Mouse (Mus musculus) urinary bladder, postnatal 10 days (tissue): ENCODE measurements at regions not wholly inside any gene's neighbourhood (a gene's known extent, or its start where the extent isn't known, plus 50 kb on each side); places are given as distances from the start of the nearest gene placed in this dataset.

ENCODE experiments used
- DNase-seq: peaks from one replicate; pipeline ENCODE4 v3.0.0; 2022; ENCODE audit warnings: low spot score

DNA sequence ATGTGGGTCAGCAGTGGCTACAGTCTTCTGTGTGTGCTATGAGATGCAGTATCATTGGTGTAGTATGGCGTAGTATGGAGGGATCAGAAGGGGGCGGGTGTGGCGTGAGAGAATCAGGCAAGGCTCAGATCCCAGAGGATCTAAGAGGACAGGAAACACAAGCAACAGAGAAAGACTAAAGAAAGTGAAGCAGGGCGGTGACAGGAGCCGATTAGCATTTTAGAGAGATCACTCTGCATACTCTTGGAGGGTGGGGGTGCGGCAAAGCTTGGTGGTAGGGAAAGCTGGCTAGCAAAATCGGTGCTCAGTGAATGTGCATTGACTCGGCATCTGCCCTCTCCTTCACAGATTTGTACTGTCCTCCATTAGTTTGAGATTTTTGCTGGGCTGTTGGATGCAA, 93.1 kb upstream of the Mphosph6 start:
- DNase-seq, result no peak

DNA sequence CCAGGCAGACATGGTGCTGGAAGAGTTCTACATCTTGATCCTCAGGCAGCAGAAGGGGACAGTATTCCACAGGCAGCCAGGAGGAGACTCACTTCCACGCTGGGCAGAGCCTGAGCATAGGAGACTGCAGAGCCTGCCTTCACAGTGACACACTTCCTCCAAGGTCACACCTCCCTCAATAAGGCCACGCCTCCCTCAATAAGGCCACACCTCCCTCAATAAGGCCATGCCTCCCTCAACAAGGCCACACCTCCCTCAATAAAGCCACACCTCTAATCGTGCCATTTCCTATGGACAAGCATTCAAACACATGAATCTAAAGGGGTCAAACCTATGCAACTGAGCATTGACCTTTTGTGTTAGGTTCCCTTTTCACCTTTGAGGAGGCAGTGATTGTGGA, 88.5 kb upstream of the Mphosph6 start:
- no peak for DNase-seq

DNA sequence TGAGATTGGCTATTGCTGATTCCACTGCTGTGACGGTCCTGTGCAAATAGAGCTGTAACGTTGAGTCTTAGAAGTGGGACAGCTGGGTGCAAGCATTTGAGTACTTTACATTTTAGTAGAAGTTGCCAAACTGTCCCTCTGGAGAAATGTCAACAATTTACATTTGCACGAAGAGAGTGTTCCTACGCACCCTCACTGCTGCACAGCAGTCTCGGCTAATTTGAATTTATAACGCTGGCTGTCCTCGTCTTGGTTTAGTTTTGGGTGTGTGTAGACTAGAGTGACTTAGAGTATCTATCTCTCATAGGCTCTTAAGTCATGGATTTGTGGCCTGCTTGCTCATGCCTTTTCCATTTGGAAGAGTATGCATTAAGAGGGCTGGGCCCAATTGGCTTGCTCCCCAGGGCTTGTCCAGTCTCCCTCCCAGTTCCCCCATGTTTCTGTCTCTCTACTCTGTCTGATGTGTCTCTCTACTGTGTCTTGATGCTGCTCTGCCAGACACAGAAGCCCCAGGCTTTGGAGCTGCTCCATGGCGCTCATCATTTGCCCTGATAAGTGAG, 79.8 kb upstream of the Mphosph6 start:
- DNase-seq, result no peak

DNA sequence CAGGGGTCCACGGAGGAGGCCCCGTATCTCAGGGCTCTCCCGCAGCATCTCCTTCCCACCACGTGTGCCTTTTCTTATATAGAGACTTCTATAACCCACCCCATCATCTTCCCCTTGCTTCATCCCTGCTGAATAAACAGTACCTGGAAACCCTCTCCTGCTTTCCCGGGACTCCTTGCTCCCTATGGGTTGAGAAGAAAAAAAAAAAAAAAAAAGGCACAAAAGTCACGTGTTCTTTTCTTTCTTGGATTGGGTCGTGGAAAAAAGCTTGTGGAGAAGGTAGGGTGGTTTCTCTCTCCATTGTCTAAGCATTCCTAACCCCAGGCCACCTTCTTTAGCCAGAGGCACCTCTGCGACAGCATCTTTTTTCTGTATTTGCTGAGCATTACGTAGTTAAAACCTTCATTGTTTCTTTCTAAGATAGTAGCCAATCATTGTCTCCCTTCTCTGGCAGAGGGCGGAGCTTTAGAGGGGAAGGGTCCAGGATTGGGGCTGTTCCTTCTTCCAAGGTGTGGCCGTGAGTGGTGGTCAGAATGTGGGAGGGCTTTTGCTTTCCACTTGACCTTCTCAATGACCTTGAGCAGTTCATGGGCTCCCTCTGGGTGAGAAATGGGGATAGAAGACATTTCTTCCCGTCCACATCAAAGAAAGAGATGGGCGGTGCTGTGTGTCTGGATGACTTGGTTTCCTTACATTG, 78.7 kb upstream of the Mphosph6 start:
- no peak for DNase-seq

DNA sequence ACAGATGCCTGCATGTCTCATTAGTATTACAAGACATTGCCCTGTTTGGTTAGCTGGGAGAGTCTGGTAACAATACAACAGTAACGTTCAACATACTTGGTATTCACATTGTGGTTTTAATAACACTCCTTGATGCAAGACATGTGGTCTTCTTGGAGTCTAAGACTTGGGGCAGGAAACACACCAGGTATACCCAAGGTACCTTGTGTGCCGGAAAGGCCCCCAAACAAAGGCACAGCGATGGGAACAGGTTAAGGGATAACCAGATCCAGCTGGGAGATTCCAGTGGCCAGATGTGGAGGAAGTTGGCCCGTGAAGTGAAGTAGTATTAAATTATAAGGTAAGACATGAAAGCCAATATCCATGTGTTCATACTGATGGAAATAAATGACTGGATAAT, 71.9 kb upstream of the Mphosph6 start:
- no peak for DNase-seq

DNA sequence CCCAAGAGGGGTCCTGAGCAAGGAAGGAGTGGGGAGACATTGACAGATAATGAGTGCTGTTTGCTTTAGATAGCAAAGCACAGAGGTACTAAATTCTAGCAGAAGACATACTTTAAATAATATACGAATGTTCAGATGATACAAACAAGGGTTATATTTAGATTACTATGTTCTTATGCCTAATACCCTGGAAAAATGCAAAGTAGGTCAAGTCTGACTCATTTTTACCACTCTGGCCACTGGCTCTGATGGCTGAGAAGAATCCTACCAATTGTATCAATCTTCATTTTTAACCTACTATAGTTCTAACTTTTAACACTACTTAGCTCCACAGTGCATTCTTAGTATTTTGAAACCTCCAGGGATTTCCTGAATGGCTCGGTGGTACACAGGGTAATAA, 65.4 kb upstream of the Mphosph6 start:
- DNase-seq, result no peak

DNA sequence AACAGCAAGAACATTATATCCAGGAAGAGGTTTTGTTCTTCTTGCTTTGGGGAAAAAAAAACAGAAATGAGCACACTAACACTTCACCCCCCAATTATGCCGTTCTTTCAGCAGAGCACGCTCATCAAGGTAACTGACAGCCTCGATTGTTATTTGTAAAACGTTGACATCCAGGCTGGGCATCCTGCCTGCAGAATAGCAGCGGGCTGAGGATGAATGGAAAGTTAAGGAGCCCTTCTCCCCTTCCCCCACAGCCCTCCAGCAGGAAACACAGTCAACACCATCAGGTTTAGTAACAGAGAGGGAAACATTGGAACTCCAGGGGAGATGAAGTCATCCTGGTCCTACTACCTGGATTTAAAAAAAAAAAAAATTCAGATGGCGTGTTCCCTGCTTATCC, 63.3 kb upstream of the Mphosph6 start:
- DNase-seq, result no peak

DNA sequence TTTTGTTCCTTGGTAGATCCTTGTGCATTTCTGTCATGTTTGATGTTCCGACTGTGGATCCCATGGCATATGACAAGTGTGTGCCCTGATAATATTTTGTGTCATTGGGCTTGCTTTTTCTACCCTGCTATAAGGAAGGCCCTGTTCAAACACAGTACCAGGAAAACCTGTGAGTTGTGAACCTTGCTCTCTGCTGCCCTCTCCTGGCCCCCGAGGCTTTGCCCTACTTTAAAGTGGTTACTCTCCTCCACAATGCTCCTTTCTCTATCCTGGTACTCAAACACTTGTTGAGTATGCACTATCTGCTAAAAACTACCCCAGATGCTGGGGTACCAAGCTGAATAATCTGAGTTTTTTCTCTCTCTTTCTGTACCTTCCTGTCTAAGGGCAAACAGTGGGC, 62.1 kb upstream of the Mphosph6 start:
- DNase-seq, result peak; percentile 19

DNA sequence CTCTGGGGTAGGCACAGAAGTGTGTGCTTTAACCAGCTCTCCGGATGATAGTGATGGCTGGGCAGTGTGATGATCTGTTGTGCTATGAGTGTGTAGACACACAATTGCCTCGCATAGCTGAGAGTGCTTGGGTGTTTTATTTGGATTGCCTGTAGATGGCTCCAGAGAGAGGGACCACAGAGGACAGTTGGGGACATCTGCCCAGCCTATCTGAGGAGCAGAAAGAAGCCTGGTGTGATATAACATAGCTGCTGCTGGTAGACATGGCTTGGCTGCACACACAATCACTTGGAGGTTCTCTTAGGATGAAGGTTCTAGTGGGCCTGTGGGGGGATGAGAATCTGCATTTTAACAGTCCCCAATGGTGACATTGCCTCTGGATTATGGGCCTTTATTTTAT, 60.6 kb upstream of the Mphosph6 start:
- no peak for DNase-seq

DNA sequence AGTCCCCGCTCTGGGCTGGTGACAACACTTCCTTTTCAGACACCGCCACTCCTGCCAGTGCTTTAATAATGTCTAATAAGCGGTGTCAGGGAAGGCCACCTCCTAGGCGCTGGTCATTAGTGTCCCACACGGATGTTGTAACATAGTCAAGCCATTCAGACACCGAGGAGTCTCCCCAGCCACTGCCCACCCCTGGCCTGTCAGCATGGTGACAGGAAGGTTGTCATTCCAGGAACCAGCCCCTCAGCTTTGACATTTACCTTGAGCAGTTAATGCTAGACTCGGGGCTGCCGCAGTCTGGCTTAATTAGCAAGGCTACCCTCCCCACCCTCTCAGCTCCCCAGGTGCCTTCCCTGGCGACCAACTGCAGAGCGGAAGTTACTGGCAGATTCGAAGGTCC, 58.0 kb upstream of the Mphosph6 start:
- DNase-seq, result no peak

DNA sequence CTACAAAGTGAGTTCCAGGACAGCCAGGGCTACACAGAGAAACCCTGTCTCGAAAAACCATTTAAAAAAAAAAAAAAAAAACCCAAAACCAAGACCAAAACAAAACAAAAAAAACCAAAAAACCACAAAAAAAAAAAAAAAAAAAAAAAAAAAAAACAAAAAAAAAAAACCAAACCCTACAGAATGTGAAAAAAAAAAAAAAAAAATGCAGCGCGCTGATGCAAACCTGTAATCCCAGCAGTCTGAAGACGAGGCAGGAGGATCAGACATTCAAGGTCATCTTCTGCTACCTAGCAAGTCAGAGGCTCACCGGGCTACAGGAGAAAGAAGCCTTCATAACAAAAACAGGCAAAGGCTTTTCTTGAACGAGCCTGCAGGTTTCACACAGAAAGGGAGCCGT, 57.4 kb upstream of the Mphosph6 start:
- DNase-seq, result no peak

DNA sequence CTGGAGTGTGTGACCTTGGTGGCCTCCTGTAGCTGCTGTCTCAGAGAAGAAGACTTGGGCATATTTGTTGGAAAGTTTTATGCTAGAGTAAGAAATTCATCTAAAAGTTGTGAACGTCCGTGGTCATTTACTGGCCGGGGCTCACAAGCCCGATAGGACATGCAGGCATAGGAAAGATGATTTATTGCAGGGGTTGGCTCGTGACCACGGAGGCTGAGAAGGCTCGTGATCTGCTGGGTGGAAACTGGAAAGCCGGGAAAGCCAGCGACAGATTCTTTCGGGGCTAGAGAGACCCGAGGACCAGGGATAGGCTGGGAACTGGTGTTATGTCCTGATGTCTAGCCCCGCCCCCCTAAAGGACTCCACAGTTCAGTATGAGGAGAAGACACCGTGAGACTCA, 54.4 kb upstream of the Mphosph6 start:
- no peak for DNase-seq

DNA sequence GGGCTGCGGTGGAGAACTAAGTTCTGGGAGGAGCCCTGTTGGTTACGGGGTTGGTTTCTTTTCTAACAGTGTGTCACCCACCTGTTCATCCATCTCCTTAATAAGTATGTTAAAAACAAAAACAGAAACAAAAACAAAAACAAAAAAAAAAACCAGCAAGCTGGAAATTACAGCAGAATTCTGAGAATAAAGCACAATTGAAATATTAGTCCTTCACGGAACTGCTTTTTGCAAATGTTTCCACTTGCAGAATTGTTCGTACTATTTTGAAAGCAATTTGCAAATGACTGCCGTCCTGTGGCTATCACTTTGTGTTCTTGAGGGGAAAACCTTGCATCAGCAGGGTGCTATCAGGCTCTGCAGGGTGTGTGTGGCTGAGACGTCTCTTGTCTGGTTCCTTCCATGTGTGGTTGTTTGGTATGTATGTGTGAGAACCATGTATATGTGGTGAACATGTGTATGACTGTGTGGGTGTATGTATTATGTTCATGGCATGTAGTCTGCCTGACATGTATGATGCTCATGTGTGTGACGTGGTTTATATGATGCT, 53.3 kb upstream of the Mphosph6 start:
- no peak for DNase-seq

DNA sequence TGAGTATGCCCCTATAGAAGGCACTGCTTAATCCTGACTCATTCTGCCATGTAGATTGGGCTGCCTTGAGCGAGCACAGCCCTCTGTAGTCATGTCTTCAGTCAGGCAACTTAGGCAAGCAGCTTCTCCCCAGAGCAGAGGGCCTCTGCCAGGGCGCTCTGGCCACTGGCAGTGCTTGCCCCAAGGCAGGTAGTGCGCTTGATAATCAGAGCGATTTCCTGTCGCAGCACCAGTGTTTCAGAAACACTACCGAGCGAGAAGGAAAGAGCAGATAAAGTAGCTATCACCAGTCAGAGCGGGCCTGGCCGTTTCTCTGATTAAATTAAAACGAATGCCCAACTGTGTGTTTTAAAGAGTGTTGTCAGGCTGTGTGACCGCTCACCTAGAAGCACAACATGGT, 52.6 kb upstream of the Mphosph6 start:
- DNase-seq, result no peak

DNA sequence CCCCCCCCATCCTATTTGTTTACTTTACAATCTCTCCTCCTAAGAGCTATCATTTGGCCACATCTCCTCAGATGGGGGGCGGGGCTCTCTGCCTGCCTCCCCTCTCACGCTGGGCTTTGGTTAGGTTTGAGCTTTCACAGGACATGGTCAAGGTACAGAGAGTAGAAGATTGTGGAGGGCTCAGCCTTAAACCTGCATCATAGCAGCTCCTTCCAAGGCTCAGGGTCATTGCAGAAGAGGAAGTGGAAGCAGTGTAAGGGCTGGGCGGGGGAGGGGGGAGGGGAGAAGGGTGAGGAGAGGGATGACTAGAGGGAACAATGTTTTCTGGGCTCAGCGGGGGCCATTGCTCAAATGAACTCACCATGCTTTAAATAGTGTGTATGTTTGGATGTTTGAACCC, 51.7 kb upstream of the Mphosph6 start:
- DNase-seq, result no peak

DNA sequence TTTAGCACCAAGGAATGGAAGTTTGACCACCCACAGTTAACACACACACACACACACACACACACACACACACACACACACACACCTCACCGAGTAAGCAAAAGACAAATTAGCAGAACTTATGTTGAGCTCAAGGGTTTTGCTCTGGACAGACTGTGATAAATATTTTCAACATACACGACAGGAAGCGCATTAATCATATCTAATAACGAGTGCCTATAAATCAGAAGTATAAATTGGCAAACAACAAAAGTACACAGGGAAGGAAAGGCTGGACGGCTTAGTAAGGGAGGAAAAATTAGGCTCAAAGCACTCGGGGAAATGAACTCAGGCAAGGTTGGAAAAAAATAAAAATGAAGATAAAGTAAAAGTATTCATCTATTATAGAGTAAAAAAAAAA, 50.8 kb upstream of the Mphosph6 start:
- no peak for DNase-seq
